Mouse (Mus musculus) brain, embryonic 14.5 days (tissue): Measurements from ENCODE around the gene Nfasc.

ENCODE experiments used
- CTCF ChIP-seq: fragments of 200-500 bp; IDR thresholded peaks from 2 replicates; pipeline ENCODE4 v1.5.1; 2012; ENCODE audit warnings: inconsistent platforms, mild to moderate bottlenecking, moderate library complexity, borderline replicate concordance; ENCODE audit not compliant: insufficient read depth, insufficient read length; ENCODE audit errors: extremely low read depth
- POLR2A ChIP-seq: fragments of 200-500 bp; IDR thresholded peaks from 2 replicates; pipeline ENCODE4 v1.6.1; 2012; ENCODE audit warnings: mild to moderate bottlenecking, inconsistent platforms, borderline replicate concordance; ENCODE audit not compliant: poor library complexity, insufficient read depth, insufficient read length, severe bottlenecking; ENCODE audit errors: extremely low read depth

DNA sequence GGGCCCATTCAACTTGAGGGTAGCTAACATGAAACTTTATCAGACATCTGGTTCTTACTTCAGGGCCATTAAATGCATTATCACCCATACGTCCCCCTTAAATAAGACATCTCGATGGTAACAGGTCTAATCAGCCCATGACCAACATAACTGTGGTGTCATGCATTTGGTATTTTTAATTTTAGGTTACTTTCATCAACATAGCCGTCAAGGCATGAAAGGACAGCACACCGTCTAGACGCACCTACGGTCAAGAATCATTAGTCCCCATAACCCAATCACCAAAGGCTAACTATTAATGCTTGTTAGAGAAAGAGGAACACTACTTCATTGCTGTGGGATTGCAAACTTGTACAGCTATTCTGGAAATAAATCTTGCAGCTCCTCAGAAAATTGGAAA, 49.5 kb upstream of the Nfasc start:
- no peak for TF ChIP-seq POLR2A
- TF ChIP-seq CTCF, result no peak
